Mouse (Mus musculus) adrenal gland, adult 2 months (tissue): Measurements from ENCODE around the gene Smim12. TPM values are rescaled to one million over a fixed set of nuclear protein-coding genes. Genes with fewer than 3 reads are reported as not detected.

ENCODE experiments used
- DNase-seq: peaks from one replicate; pipeline ENCODE4 v3.0.0; 2021
- long read RNA-seq: library from polyadenylated mRNA; stranded (forward); transcript quantifications from one replicate; pipeline ENCODE4 v2.0.0, GENCODE M21; 2021
- polyA plus RNA-seq: library from polyadenylated mRNA; depleted of rRNA; stranded (reverse); fragments of >200 nt; gene quantifications from 2 replicates; pipeline ENCODE4 v1.2.3, GENCODE M21; 2012; rRNA removed
- total RNA-seq, 2 experiments: library from RNA; stranded (reverse); gene quantifications; 2 replicates each; pipeline ENCODE4 v1.2.3; 2021

Gene Smim12
- total RNA-seq, result 10 to 100 TPM; 50.4 to 68.0 TPM
- 41.7 and 46.8 TPM in 2 replicates for polyA plus RNA-seq
- long read RNA-seq, transcript Smim12-201 (2 exons, 1,022 nt), result major isoform, 68 of 70 reads
- long read RNA-seq, partial matches to known transcripts, result 0 of 70 reads
- long read RNA-seq, other reads (novel, unspliced or antisense), result 2 of 70 reads

DNA sequence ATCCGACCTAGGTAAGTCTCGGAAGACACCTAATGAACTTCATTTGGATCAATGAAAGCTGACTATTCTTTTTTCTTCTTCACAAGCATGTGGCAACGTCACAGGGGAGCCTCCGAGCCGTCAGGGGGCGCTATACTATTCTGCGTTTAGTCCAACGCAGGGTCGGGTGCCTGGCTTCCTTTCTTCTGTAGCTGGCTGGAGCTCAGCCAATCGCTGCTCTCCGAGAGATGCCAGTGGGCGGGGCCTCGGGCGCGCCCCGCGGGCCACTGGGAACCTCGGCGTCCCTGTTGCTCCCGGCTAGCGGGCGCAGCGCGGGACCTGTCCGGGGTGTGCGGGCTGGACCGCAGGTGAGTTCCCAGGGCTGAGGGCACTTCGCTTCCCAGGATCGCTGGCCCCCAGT, at the start of gene Smim12:
Gene Smim12, plus strand, starts transcription at position 233 of the 400 bp plus-strand sequence.
- DNase-seq, result peak; percentile 98

- DNase-seq, result no peak
Measured at GRCm38 (mm10) chr4:127194477-127195269, 48.9 kb upstream of the Smim12 start.

DNA sequence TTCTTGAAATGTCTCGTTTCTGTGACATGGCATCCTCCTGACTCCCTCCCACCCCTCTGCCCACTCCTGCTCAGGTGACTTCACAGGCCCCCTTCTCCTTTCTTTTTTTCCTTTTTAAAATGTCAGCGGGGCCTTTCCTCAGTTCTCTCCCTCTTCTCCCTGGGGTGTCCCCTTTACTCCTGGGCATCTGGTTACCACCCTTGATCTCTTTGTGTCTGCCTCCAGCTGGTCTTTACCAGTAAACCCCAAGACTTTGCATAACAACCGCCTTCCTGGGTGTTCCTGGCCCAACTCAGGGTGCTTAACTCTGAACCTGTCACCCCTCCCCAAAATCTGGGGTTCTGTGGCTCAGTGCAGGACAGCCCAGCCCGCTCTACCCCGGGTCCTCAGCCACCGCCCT, 45.0 kb upstream of the Smim12 start:
- no peak for DNase-seq

DNA sequence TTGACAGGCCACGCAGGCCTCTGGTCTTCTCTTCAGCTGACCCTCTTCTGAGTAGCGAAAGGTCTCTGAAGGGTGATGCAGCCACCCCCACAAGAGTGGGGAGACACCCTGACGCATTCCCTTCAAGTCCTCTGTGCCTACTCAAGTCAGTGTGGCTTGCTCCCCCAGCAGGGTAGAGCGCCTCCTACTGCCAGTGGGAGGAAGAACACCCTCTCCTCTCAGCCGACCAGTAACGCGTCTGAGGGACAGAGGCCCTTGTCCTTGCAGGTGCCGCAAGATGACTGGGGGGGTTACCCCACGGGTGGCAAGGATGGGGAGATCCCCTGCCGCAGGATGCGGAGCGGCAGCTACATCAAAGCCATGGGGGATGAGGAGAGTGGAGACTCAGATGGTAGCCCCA, 44.2 kb upstream of the Smim12 start:
- no peak for DNase-seq

DNA sequence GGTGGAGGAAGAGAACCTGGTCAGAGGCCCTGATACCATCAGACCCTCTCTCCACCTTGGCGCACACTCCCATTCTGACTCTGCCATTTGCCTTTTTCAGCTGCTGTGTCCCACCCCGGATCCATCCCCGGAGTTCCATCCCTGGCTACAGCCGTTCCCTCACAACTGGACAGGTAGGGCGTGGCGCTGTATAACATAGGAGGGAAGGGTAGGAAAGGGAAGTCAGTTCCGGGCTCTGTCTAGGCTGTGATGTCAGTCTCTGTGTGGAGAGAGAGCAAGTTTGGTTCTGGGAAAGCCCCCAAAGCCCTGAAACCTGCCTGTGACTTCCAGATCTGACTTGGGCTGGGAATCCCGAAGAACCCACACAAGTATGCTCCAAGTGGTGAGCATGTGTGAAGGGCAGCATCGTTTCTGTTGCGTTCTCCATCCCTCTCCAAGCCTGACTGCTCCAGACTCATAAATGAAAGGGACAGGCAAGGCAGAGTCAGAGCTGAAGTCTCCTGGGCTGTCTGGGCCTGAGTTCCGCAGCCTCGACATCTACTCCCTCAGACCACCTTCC, 43.3 kb upstream of the Smim12 start:
- no peak for DNase-seq

DNA sequence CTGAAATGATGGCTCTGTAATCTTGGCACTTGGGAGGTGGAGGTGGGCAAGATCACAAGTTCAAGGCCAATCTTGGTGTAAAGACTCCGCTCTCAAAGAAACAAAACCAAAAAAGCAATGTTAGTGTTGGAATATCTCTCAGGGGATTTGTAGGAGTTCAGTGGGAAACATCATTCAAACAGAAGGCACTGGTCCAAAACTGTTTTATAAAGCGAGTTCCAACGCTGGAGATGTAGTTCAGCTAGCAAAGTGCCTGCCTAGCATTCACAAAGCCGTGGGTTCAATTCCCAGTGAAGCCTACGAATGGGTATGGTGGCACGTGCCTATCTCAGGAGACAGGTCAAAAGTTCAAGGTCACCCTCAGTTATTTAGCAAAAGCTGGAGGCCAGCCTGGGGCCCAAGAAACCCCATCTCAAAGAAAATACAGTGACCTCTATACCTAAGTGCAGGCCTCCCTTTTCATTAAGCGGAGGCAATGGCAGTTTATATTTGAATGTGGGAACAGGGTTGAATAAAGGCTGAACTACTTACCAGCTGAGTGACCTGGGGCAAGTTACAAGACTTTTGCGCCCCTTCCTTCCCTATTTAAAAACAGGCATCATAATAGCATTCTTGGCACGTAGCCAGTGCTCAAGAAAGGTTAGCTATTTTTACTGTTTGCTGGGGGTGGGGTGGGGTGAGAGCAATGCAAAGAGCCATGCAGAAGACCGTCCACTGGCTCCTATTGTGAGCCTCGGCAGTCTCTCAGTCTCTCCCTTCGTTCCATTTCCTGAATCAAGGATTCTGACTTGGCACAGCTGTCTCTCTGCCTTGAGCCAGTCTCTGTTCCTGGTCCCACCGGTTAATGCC, 42.6 kb upstream of the Smim12 start:
- no peak for DNase-seq

DNA sequence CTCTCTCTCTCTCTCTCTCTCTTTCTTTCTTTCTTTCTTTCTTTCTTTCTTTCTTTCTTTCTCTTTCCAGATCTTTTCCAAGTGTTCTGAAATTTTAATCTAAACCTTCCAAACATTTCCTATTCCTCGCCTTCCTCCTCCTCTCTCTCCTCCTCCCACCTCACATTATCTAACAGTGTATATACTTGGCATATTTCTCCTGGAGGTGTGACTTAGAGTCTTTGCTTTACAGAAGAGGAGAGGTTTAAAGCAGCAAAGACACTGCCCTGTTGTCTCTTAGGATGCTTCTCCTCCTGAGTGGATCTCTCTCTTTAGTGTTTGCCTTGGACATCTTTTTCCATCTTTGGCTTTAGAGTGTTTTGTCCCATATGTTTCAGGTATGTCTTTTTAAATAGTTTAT, 40.5 kb upstream of the Smim12 start:
- no peak for DNase-seq

DNA sequence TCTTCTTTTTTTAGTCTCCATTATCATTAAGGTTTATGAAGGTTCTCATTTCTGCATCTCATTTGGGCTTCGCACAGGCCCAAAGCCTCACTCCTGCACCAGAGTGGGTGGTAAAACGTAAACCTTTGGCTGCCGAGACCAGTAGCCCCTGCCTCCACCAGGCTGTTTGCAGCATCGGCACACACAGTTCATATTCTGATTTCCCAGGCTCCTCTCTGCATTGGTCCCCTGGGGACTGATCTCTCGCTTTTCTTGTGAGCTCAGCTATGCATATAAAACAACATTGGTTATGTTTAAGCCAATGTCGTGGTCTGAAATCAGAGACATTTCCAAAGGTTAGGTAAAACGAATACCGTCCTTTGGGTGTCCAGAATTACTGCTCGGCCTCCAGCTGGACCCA, 32.3 kb upstream of the Smim12 start:
- no peak for DNase-seq

- DNase-seq, result no peak
Measured at GRCm38 (mm10) chr4:127214510-127214909, 29.1 kb upstream of the Smim12 start.

GRCm38 (mm10) chr4:127215103-127215502, 28.5 kb upstream of the Smim12 start:
- no peak for DNase-seq

GRCm38 (mm10) chr4:127215799-127216198, 27.8 kb upstream of the Smim12 start:
- DNase-seq, result no peak

DNA sequence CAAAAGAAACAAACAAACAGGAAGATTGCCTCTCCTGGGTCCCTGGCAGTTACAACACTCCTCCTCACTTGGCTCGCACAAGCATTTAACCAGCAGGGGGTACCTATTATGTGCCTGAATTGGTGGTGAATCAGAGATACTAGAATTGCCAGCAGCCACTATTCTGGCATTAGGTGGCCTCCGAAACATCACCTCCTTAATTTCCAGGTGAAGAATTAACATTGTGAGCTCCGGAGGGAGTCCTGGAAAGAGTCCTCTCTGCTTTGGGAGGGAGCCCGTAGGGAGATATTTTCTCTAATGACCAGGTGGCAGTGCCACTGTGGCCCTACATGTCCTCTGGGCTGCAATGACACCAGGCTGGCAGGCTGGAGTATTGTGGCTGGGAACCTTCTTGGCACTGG, 27.3 kb upstream of the Smim12 start:
- no peak for DNase-seq

DNA sequence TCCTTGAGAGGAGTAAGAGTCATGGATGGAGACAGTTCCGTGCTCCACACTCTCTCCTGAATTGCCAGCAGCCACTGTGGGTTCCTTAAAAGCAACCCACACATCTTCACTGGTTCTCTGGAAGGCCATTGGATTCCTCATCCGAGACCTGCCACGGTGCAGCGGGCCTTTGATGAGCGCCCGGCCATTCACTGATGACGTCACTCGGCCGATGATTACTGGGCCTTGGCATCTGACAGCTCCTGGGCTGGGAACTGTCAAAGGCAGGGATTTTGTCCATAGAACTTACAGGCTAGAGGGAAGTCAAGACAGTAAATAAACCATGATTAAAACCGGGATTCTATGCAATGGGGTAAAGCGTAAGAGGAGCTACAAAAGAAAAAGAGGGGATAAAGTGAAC, 26.5 kb upstream of the Smim12 start:
- DNase-seq, result peak; percentile 44

DNA sequence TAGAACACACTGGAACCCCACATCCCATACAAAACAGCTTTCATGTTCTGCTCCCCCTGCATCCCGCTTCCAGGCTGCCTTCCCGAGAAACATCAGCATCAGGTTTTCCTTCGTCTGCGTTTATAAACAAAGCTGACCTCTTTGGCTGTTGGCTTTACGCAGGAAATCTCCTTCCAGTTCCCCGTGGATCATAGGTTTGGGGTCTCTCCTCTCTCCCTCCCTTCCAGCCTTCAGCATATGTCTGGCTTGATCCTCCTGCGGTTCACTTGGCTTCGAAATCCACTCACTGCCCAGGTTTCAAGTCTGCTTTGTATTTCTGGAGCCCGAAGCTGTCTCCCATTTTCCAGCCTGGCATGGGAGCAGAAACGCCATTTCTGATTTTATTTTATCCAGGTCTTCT, 20.3 kb upstream of the Smim12 start:
- no peak for DNase-seq

- no peak for DNase-seq
Measured at GRCm38 (mm10) chr4:127223755-127224154, 19.8 kb upstream of the Smim12 start.

DNA sequence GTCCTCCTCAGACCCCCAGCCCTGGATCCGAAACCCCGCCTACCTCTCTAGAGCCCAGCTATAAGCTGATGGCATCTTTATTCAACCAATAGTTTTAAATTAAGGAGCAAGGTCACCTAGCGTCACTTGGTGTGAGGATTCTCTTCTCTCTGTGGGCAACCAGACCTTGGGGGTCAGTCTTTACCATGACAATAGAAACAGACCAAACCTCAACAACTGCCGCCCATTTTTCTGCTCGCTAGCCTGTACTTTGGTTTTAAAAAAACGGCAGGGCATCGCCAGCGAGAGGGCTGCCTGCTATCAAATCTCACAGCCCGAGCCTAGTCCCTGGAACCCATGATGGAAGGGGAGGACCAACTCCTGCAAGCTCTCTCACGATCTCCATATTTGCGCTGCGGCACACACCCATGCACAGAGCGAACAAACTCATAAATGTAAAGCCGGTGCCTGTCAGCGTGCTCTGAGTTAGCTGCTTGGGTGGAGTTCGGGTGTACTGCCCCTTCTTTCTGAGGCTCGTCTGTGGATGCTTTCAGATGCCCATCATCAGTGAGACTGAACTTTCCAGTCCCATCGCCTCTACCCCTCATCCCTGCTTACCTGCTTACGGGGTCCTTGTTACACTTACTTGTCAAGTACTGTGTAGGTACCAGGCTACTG, 19.0 kb upstream of the Smim12 start:
- no peak for DNase-seq

GRCm38 (mm10) chr4:127226067-127226466, 17.5 kb upstream of the Smim12 start:
- DNase-seq, result no peak

- DNase-seq, result no peak
Measured at GRCm38 (mm10) chr4:127227051-127227673, 16.4 kb upstream of the Smim12 start.

DNA sequence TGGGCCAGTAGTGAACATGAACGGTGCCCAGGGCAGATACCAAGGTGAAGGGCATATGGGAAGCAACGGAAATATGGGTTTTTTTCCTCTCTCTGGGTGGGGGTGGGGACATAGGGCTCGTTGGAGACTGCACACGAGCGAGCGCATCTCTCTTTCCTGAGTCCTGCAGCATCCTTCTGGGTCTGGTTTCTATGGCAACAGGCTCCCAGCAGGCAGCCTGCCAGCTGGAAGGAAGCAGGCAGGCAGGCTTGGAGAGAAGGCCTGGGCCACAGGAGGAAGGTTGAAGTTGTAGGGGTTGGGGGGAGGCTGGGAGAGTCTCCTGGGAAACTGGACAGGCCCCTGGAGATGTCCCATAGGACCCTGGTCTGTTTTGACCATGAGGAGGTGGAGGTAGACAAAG, 11.6 kb upstream of the Smim12 start:
- no peak for DNase-seq

- DNase-seq, result no peak
Measured at GRCm38 (mm10) chr4:127232551-127232950, 11.0 kb upstream of the Smim12 start.

- no peak for DNase-seq
Measured at GRCm38 (mm10) chr4:127233416-127234125, 10.0 kb upstream of the Smim12 start.
